Mouse (Mus musculus) monocyte, adult 5-6 weeks (primary cell): Measurements from ENCODE around the gene Prdx2. TPM values are rescaled to one million over a fixed set of nuclear protein-coding genes. Genes with fewer than 3 reads are reported as not detected.

ENCODE experiments used
- ATAC-seq: fragments of 153-309, 156-312 bp; replicated peaks from 2 replicates; pipeline ENCODE4 v1.8.0; 2017; ENCODE audit warnings: mild to moderate bottlenecking; ENCODE audit not compliant: low TSS enrichment, insufficient number of reproducible peaks, severe bottlenecking, poor library complexity, low FRiP score
- total RNA-seq: library from RNA; stranded (forward); fragments of 200-1000, 200-491, 200-594 nt; gene quantifications from 3 replicates; pipeline ENCODE4 v1.2.3, GENCODE M21; 2017

Gene Prdx2
- total RNA-seq, 1 experiment from 2014 or later = 207 TPM

DNA sequence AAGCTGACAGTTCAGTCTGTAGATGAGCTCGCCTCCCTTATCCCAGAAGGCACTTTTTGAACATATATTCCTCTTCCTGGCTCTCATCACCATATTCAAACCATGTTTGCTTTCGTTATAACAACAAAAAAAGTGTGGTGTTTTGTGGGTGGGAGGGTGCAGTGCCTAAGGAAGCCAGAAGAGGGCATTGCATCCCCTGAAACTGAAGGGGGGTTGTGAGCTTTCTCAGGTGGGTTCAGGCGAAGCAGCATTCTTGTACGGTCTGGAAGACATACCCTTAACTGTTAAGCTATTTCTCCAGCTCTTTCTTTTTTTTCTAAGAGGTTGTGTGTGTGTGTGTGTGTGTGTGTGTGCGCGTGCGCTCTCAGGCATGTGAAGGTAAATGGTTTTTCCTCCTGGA lies 6.0 kb downstream of the Prdx2 start:
- no peak for ATAC-seq

DNA sequence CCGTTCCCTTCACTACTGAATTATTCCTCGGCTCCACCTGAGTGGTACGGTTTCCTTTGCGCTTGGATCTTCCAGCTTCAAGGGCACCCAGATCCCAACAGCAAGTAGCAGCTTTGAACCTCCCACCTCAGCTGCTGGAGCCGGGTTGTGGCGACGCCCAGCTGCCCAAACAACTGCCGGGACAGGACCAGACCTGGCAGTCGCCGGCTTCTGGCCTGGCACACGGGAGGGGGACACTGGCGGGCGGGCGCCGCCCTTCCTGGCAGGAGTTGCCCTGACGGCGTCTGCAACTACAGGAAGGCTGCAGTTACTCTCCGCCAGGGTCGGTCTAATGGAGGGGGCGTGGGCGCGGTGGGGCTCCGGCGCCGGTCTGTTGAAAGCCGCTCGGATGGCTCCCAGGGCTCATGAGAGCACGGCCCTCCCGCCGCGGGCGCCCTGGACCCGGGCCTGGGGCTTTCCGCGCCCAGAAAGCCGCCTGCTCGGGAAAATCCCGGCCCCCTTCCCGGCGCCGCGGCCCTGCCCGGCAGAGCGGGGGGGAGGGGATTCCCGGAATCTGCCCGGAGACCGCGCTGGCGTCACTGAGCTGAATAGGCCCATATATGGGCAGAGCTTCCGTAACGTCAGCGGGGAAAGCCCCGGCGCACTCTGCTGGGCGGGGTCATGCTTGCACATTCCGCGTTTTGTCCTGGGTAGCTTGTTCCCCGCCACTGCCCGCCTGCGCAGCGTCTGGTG lies 6.8 kb downstream of the Prdx2 start:
- peak; percentile 25 for ATAC-seq

DNA sequence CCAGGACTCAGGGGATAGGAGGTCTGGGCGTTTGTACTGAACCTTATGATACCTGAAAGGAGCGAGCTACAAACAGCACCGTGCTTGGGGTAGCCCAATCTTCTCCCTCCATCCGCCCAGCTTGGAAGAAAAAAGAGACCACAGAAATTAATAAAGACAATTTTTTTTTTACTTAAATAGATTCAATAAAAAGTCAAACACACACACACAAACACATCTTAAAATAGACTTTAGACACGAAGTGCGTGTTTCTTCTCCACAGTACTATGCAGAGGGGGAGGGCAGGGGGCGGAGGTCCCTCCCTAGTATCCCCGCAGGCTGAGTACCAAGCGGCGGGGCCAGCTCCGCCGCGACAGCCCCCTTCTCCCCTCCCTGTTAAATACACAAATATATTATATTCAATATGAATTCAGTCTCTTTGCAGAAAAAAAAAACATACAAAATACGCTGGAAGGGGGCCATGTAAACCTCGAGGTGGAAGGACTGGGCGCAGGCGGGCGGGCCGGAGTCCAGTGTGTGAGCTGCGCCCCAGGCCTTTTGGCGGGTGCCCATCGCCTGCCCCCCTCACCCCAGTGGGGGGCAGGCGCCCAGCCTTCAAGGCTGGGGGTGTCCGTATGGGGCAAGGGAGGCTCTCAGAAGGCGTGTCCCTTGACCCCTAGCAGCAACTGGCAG lies 7.5 kb downstream of the Prdx2 start:
- no peak for ATAC-seq

DNA sequence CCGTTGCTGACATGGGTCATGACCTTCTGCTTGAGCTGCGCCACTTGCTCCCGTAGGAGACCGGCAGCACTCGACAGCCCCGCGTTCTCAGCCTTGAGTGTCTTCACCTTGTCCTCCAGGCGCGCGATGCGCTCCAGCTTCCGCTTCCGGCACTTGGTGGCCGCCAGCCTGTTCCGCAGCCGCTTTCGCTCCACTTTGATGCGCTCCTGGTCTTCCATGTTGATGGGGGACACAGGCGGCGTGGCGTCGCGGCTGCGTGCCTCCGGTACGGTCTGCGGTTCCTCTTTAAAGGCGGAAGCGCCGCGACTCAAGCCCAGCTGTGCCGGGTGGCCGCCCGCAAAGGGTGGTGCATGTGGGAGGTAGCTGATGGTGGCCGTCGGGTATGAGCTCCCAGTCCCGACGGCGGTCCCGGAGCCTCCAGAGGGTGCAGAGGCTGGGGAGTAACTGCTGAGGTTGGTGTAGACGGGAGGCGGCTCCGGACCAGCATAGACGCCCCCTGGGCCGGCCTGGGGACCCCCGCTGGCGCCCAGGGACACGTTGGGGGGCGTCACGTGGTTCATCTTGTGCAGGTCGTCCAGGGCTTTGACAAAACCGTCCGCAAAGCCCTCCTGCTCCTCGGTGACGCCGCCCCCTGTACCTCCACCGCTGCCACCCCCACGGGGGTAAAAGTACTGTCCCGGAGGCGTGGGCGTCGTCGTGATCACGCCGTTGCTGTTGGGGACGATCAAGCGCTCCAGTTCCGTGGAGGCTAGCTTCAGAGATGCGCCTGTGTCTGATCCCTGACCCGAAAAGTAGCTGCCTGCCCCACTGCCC lies 8.3 kb downstream of the Prdx2 start:
- ATAC-seq = no peak

DNA sequence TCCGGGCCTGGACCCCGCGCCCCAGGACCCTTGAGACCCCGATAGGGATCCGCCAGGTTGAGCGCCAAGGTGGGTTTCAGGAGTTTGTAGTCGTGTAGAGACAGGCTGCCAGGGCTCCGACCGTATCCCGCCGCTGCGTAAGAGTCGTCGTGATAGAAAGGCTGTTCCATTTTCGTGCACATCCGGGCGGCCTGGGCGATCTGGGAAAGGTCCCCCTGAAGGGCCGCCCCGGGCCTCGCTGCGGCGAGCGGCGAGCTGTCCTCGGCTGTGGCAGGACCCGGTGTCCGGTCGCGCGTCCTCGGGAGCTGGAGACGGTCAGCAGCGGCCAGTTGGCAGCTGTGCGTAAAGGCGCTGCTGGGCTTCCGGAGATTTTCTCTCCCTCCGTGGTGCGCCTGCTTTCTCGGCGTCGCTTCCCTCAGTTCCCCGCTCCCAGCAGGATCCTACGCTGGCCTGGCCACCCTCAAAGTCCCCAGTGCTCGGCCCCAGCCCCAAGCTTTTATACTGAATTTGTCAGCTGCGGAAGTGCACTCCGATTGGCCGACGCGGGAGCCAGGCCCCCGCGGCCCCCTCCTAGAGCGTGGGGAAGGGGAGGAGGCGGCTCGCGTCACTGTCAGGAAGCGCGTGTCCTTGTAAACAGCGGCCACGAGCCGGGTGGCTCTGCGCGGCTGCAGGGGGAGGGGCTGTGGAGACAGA lies 9.0 kb downstream of the Prdx2 start, which contains the start of gene Junb:
TSS of gene Junb (minus strand) at position 471 of the 693 bp plus-strand sequence.
- peak; percentile 30 for ATAC-seq

DNA sequence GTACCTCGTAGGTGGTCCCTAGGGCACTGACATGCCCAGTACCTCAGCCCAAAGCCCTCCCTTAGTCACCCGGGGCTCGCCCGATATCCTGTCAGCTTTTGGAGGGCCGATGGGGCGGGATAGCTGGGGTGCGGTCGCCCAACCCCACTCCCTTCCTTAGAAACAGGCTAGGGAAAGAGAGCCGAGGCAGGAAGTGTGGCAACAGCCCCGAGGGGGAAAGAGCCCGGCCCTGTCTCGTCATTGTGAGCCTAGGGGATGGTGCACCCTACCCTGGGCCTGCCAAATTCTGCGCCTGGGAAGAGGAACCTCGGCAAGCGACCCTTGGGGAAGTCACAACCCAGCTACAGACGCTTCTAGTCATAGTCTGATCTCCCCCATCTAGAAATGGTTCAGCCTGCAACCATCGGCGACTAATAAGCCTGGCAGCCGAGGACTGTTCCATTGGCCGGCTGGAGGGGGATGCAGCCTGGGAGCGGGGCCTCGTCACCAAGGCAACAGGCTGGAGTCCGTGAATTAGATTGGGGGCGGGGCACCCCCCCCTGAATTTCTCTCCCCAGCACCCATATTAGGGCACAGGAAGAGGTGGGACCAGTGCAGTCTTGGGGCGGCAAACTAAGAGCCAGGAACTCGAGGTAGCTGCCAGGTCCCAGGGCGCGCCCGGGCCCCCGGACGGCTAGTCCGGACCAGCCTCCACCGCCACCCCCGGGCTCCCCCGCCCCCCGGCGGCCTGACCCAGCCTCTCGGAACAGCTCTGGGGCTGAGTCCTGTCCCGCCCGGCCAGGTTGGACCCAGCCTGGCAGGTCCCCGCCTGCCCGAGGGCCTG lies 10.4 kb downstream of the Prdx2 start:
- peak; percentile 44 for ATAC-seq

DNA sequence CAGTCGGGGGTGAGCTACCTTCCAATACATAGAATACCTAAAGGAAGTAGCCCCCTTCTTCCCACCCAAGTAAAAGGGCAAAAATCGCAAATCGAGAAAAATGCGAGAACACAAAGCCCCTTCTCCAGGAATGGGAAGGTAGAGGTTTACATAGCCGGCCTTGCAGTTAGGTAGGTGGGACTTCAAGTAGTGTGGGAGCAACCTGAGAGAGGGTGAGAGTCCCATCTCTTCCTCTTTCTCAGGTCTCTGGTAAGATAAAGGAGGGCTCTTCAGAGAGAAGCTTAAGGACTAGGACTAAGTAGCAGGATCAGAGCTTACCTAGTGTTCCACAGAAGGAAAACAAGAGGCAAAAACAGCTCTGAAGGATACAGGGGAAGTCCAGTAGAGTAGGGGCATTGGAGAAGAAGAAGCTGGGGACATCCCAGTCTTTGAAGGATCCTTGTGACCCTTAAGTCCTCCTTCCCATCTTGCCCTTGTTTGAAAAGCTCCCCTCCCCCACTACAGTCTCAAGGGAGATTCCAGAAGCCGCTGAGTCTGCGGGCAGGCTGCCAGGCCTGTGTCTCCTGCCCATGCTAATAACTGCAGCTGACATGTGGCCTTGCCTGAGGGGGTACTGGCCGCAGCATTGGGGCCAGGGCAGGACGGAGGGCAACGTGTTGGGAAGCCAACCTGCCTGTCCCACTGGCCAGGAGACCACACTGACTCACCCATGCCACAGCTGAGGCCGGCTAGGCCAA lies 11.4 kb downstream of the Prdx2 start:
- ATAC-seq = no peak

DNA sequence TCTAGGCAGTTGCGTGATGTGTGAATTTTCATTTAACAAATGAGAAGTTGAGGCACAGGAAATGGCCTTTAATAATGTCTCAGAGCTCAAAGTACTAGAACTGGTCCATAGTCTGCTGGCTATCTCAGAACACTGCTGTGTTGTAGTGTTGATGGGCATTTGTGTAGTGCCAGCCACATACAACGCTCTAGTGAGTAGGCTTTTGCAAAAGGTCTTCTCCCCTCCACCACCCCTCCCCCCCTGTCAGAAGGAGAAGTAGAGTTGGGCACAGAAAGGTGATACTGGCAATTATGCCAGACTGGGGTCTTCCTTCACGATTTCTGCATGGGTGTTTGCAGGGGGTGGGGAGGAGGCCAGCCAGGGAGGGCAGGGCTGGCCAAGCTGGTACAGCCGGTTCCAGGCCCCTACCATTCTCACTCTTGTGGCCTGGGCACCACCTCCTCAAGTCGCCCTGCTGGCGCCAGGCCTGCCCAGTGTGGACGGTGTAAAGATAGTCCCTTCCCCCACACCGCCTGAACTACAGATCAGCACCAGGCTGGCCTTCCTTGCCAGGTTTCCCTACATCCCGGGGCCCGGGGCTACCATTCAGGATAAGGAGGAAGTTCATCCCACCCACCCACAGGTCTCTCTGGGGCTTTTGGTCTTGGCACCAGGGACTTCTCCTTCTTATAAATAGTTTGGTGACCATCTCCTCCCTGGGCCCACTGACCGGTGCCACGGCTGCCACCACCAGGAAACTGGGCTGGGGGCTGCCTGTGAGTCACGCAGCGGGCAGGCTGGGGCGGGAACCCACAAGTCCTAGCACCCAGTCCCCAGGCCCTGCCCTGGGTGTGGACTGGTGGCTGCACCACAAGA lies 12.5 kb downstream of the Prdx2 start:
- no peak for ATAC-seq

DNA sequence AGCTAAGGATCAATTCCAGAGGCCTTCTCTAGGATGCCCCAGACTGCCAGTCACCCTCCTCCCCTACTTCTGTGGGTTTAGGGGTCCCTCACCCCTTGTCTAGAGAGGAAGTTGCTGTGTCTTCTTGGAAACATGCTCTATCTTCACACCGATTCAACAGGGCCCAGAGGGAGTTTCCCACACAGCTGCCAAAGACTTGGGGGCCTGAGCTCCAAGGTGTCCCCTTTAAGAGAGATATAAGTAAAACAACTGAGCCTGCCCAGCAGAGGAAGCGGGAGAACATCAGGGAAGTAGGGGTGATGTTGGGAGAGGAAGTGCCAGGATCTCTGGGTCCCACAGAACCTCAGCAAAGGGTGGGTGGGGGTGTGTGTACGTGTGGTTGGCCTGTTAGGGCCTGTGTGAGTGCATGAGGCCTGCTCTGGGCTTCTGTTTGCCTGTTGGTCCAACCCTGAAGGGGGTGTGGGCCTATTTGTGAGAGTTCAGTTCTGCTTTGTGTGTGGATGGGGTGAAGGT lies 13.2 kb downstream of the Prdx2 start:
- peak; percentile 15 for ATAC-seq

DNA sequence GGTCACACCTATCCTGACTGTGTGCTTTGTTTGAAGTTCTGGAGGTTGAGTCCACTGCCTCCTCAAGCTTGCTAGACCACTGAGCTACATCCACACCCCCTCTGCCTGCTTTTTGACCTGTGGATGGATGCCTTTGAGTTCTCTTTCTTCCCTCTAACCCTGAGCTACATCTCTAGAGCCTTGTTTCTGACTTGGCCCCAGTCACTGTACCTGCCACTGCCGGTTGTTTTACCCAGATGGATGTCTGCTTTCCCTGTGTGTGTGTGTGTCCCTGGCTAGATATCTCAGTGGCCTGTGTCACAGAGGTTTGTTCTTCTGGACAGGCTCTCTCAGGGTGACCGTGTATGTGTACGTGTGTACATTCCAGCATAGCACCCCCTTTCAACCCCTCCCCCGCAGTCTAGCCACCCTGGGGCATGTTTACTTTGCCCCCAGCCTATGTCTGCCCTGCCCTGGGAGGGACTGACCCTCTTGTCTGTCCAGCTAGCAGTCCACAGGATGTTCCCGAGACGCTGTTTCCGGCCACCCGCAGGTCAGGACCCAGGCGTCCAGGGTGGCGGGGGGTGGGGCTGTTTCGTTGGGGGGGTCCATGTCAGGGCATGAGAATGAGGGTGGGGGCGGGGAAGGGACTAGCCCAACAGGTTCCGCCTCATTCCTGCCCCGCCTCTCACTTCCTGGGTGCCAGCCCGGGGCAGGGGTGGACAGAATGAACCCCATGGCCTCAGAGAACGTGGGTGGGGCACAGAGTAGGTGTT lies 15.1 kb downstream of the Prdx2 start:
- no peak for ATAC-seq

DNA sequence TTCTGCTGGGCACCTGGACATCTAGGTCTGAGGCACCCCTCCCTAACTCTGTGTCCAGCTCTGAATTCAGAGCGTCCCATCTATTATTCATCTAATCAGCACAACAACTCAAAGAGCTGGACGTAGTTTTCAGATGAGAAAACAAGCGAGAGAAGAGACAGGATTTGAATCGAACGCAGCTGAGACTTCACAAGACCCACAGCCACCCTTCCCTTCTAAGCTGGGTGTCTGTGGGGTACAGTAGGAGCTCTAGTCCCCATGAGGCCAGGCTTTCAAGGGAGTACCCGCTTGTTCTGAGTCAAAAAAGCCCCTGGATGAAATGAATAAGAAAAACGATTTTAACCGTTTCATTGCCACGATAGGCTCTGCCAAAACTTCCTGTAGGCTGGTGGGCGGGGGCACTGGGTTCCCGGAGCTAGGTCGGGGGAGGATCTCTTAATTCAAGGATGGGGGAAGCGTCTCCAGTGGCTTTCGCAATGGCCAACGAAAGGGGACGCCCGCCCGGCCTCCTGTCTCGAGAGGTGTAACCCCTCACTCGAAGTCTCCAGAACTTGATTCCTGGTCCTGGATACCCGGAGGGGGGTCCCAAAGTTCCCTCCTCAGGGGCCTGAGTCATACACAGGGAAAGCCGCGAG lies 15.8 kb downstream of the Prdx2 start:
- no peak for ATAC-seq

DNA sequence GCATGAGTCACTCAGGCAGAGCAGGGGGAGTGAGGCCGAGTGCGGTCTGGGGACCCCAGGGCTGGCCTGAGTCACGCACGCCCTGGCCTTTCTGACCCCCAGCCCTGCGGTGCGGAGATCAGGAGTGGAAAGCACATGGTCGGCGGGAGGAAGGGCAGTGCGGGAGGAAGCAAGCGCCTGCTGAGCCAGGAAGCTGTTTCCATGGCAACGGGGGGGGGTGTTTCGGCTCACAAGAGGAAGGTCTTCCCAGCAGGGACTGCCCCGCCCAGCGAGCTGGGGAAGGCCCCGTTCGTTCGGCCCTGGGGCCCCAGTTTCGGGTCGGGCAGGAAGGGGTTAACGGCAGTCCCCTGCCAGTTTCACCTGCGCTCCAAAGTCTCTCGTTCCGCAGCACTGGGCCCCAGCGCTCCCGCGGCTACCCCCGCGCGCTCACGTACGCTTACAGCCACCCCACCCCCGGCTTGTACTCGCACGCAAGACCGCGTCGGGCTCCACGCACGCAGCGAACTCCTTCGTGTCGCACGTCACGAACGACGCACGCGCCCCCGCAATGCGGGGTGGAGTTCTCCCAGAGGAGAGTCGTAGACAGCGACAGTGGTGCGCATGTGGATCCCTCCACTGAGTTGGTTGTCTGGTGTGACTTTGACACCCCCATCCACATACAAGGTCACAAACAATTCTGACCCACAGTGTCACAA lies 16.4 kb downstream of the Prdx2 start:
- peak; percentile 41 for ATAC-seq

DNA sequence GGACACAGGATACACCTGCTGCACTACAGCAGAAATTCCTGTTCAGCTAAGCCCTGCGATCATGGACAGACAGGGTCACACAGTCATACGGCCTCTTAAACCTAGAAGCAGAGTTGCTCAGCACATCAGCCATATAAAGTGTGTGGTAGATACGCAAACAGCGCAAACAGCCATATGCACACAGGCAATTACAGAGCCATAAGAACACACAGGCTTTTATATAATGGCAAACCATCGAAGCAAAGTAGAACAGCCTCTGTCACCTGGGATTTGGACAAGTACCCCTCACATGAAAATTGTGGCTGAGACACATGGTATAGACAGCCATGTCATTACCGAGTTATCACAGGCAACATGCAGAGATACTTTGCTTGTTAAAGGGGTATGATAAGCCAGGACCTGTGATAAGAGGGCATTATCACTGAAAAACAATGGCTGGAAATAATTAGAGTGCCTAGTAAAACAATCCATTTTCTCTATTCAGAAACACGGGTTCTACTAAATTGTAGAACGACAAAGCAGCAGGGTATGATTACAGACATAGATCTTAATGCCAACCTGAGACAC lies 17.1 kb downstream of the Prdx2 start:
- ATAC-seq = no peak

DNA sequence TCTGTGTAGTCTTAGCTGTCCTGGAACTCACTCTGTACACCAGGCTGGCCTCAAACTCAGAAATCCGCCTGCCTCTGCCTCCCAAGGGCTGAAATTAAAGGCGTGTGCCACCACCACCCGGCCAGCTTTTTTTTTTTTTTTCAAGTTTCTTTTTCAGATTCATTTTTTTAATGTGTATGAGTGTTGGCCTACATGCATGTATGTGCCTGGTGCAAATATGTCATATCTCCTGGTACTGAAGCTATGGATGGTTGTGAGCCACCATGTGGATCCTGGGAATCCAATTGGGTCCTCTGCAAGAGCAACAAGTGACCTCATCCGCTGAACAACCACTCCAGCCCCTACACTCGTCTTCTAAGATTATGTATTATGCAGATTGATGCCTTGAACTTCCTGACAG lies 18.0 kb downstream of the Prdx2 start:
- ATAC-seq = no peak

DNA sequence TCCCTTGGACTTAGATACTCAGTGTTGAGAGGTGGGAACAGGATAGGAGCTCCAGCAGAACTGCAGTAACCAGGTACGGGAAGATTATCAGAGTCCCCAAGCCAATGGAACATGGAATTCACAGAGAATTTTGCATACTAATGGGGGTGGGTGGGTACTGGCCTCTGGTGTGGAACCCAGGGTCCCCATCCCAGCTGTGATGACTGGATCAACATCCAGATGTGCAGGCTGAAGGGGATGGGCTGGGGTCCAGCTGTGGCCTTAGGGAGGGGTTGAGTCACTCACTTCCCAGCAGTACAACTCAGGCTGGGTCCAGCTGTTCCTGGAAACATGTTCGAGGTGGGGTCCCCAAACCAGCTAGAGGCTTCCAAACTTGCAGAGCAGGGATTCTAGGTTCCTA lies 18.5 kb downstream of the Prdx2 start:
- no peak for ATAC-seq
